Mouse (Mus musculus) bone marrow, adult 2 months (tissue): ENCODE data around the gene Naglu. TPM values are rescaled to one million over a fixed set of nuclear protein-coding genes. Genes with fewer than 3 reads are reported as not detected.

ENCODE experiments used
- H3K27ac ChIP-seq: fragments of 200-500 bp; 2 replicates; pipeline ENCODE4 v1.5.1; 2012; ENCODE audit warnings: low read depth, mild to moderate bottlenecking, control low read depth, inconsistent platforms, low read length; ENCODE audit not compliant: control insufficient read depth, poor library complexity, insufficient read depth
- H3K4me1 ChIP-seq: fragments of 200-500 bp; 2 replicates; pipeline ENCODE4 v1.6.1; 2011; ENCODE audit warnings: low read length; ENCODE audit not compliant: control insufficient read depth, insufficient read depth
- H3K4me3 ChIP-seq: fragments of 200-500 bp; replicated peaks from 2 replicates; pipeline ENCODE3; 2011; ENCODE audit warnings: mild to moderate bottlenecking, low read depth, low read length, control low read depth; ENCODE audit not compliant: control insufficient read depth
- CTCF ChIP-seq: fragments of 200-500 bp; IDR thresholded peaks from 2 replicates; pipeline ENCODE4 v1.5.1; 2011; ENCODE audit warnings: low read length, control low read depth; ENCODE audit not compliant: control insufficient read depth, insufficient read depth
- POLR2A ChIP-seq: fragments of 200-500 bp; IDR thresholded peaks from 2 replicates; pipeline ENCODE4 v1.6.1; 2011; ENCODE audit warnings: low read depth, mild to moderate bottlenecking, control low read depth, low read length, borderline replicate concordance; ENCODE audit not compliant: control insufficient read depth
- WGBS: fragments of 180-500 bp; shearing (Covaris S2); methylation state at CpG from one replicate; pipeline ENCODE4 v1.1.7; 2018; 5-methylcytosine and 5-hydroxymethylcytosine counted together
- polyA plus RNA-seq: library from polyadenylated mRNA; stranded (reverse); fragments of >200 nt; gene quantifications from 2 replicates; pipeline ENCODE4 v1.2.4, GENCODE M21; 2011; ENCODE audit warnings: low replicate concordance; ENCODE audit not compliant: missing spikeins, insufficient read depth, insufficient read length

Gene Naglu
- polyA plus RNA-seq, 1 experiment = 5.6 TPM

DNA sequence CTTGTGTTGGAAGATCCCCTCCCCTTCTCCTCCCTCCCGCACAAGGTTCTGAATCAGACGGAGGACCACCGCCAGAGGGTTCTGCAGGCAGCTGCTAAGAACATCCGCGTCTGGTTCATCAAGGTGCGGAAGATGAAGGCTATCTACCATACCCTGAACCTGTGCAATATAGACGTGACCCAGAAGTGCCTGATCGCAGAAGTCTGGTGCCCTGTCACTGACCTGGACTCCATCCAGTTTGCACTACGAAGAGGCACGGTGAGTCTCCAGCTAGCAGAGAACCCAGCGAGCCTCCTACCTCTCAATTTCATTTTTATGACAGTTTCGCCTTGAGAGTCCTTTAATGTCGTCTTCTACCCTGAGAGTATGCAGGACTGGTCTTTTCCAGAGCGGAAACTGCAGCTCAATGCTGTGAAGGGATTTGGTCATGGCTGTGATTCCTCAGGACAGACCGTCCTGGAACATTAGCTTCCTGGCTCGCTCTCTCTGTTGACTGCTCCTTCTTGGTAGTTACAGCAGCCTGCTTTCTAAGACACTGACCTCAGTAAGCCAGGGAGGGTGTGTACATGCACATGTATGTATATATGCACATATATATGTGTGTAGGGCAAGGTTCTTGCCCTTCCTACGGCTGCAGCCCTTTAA, 35.8 kb upstream of the Naglu start:
- TF ChIP-seq POLR2A (no peak), CTCF (no peak)
- H3K4me1 ChIP-seq = no peaks in the 10 kb centered on the region
- H3K27ac ChIP-seq = no peak overlapping the region
- no peak overlapping the region for H3K4me3 ChIP-seq
- WGBS = 94% methylated on average over 17 of the region's 17 CpGs

GRCm38 (mm10) chr11:101034614-101035327, 35.0 kb upstream of the Naglu start:
- 95% methylated on average over 8 of the region's 8 CpGs for WGBS
- no peak for TF ChIP-seq POLR2A
- no peak for TF ChIP-seq CTCF

GRCm38 (mm10) chr11:101035328-101035695, 34.5 kb upstream of the Naglu start:
- no peak overlapping the region for H3K27ac ChIP-seq
- TF ChIP-seq POLR2A (no peak), CTCF (no peak)
- WGBS = 90% methylated on average over 4 of the region's 4 CpGs
- H3K4me1 ChIP-seq = no peaks in the 10 kb centered on the region
- H3K4me3 ChIP-seq = no peak overlapping the region

More at GRCm38 (mm10) chr11:101034614-101035327, 35.0 kb upstream of the Naglu start:
- no peak overlapping the region for H3K4me3 ChIP-seq
- no peak overlapping the region for H3K27ac ChIP-seq
- H3K4me1 ChIP-seq = no peaks in the 10 kb centered on the region

GRCm38 (mm10) chr11:101037795-101038194, 32.0 kb upstream of the Naglu start:
- no peak for TF ChIP-seq CTCF
- TF ChIP-seq POLR2A = no peak
- Histone ChIP-seq H3K4me1 (no peaks in the 10 kb centered on the region), H3K4me3 (no peak overlapping the region), H3K27ac (no peak overlapping the region)
- WGBS = 94% methylated on average over 10 of the region's 10 CpGs

- 90% methylated on average over 4 of the region's 4 CpGs for WGBS
- Histone ChIP-seq H3K4me1 (peaks cover under 1% of the 10 kb centered on the region; the same call in 1 of the 2 replicates), H3K4me3 (no peak overlapping the region), H3K27ac (no peak overlapping the region)
- TF ChIP-seq CTCF (no peak), POLR2A (no peak)
These were observed 24.0 kb upstream of the Naglu start for GRCm38 (mm10) chr11:101045826-101046225.

- TF ChIP-seq CTCF (no peak), POLR2A (no peak)
- Histone ChIP-seq H3K4me1 (peaks cover 3% of the 10 kb centered on the region; the same call in 1 of the 2 replicates), H3K4me3 (no peak overlapping the region), H3K27ac (no peak overlapping the region)
- WGBS = 25% methylated on average over 9 of the region's 9 CpGs
These were observed 23.4 kb upstream of the Naglu start for GRCm38 (mm10) chr11:101046440-101046839.

DNA sequence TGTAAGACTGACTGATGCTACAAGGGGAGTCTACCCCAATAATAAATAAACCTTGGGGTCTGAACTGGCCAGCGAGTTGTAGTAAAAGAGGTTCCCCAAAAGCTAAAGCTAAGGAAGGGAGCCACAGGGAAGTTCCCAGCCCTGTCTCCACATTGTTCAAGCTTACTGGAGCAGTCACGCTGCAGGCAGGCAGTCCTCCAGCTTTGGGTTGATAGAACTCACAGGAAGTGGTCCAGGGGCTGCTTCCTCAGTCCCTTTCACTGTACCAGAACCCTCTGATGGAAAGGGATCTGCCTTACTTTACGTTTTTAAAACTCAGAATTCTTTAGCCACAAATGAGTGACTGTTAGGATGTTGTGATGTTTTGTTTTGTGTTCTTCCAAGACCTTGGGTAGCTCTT, 22.3 kb upstream of the Naglu start:
- Histone ChIP-seq H3K4me3 (no peak overlapping the region), H3K4me1 (peaks cover 4% of the 10 kb centered on the region; the same call in 1 of the 2 replicates), H3K27ac (no peak overlapping the region)
- WGBS = 48% methylated on average over 3 of the region's 3 CpGs
- TF ChIP-seq POLR2A (no peak), CTCF (no peak)

DNA sequence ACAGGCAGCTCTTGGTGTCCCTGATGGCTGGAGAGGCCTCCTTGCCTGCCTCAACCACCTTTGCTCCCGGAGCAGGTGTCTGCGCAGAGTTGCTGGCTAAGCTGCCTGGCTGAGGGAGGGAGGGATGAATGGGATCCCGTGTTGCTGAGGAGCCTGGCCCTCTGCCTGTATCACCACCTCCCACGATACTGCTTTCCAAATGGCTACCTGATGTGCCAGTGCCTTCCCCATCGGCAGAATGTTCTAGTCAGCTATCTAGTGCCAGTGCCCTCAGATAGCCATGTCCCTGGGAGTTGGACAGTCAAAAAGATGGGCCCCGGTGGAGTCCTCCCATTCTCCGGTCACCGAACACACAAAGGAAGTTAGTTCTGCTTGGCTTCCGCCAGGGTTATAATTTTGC, 19.5 kb upstream of the Naglu start:
- Histone ChIP-seq H3K4me1 (peaks cover 4% of the 10 kb centered on the region), H3K27ac (no peak overlapping the region), H3K4me3 (no peak overlapping the region)
- WGBS = 90% methylated on average over 9 of the region's 9 CpGs
- no peak for TF ChIP-seq CTCF
- no peak for TF ChIP-seq POLR2A

DNA sequence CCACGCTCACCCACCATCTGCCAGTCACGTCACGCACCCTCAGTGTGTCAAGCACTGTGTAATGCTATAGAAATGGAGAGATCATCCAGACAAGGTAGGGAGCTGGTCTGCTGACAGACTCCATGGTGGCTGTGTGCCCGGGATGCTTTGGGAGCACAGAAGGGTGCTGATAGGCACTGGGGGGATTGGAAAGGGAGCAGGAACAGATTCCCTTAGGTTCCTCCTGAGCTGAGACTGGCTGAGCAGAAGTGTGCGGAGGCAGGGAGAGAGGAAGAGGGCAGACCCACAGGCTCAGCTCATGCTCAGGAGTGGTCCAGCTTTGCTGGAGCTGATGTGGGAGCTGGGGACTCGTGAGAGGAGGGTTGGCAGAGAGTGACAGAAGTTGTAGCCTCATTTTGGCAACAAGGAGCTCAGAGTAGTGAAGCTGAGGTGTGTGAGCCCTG, 18.7 kb upstream of the Naglu start:
- 90% methylated on average over 6 of the region's 6 CpGs for WGBS
- peaks cover 4% of the 10 kb centered on the region for H3K4me1 ChIP-seq

More for the DNA sequence above, 18.7 kb upstream of the Naglu start:
- H3K4me3 ChIP-seq = no peak overlapping the region
- H3K27ac ChIP-seq = peak overlapping the region; percentile 32; the same call in 1 of the 2 replicates
- TF ChIP-seq POLR2A (no peak), CTCF (no peak)
